9 mouse cellular contexts compared by ENCODE assay signal in genomic region chr12:104471351-104472217, GRCm38 (mm10). TPM values are rescaled to one million over a fixed set of nuclear protein-coding genes. Genes with fewer than 3 reads are reported as not detected.
DNase-seq lines count a peak whose midpoint lies in the region; ATAC-seq and TF ChIP-seq lines count a peak whose summit lies in the region.
"Had no signal": no experiment of that assay in that cellular context is flagged by ENCODE, and none has a peak within 500 bp of the region (broad histone marks: within the 10 kb centered on the region; RNA-seq: fewer than 3 reads in every experiment).

No protein-coding gene starts in this region.

- no peaks in the 10 kb centered on the region for H3K36me3 ChIP-seq in embryonic facial prominence, embryonic 13.5 days
- no peaks in the 10 kb centered on the region for H3K36me3 ChIP-seq in intestine, embryonic 14.5 days (ENCODE audit: control insufficient read depth, insufficient read depth, low read length)

- DNase-seq in lung, adult 2 months: peak; percentile 3
- no peak for DNase-seq in lung, postnatal 10 days
- DNase-seq in intestine, embryonic 14.5 days (ENCODE audit: low spot score): peak; percentile 79
- peak; percentile 78 for DNase-seq in neural tube, embryonic 10.5 days (ENCODE audit: extremely low spot score, low spot score)
- no peak for DNase-seq in spleen, postnatal 36 days (ENCODE audit: low spot score in 2 of 2)
- no peak for DNase-seq in urinary bladder, postnatal 14 days (ENCODE audit: low spot score)

- no peaks in the 10 kb centered on the region for H3K4me1 ChIP-seq in lung, adult 2 months (ENCODE audit: control insufficient read depth, insufficient read depth, low read length)
- peaks cover 49% of the 10 kb centered on the region for H3K4me1 ChIP-seq in embryonic facial prominence, embryonic 13.5 days
- H3K4me1 ChIP-seq in intestine, embryonic 14.5 days (replicated peaks; ENCODE audit: control insufficient read depth, insufficient read depth, low read length): peaks cover 9% of the 10 kb centered on the region

- peak overlapping the region; percentile 91 for H3K9ac ChIP-seq in embryonic facial prominence, embryonic 13.5 days
- H3K9ac ChIP-seq in intestine, embryonic 14.5 days (ENCODE audit: low read length): no peak overlapping the region

- 4% methylated on average over 57 of the region's 57 CpGs for WGBS in lung, adult 2 months
- 1% methylated on average over 57 of the region's 57 CpGs for WGBS in embryonic facial prominence, embryonic 13.5 days
- 3% methylated on average over 57 of the region's 57 CpGs for WGBS in intestine, embryonic 14.5 days

- H3K27ac ChIP-seq in embryonic facial prominence, embryonic 13.5 days: peak overlapping the region; percentile 92
- no peak overlapping the region for H3K27ac ChIP-seq in intestine, embryonic 14.5 days (ENCODE audit: low read depth)

- peak overlapping the region; percentile 89 for H3K4me2 ChIP-seq in embryonic facial prominence, embryonic 13.5 days
- H3K4me2 ChIP-seq in intestine, embryonic 14.5 days (ENCODE audit: low read length): peak overlapping the region; percentile 91

- H3K27me3 ChIP-seq in embryonic facial prominence, embryonic 13.5 days: peaks cover 77% of the 10 kb centered on the region
- H3K27me3 ChIP-seq in intestine, embryonic 14.5 days (replicated peaks; ENCODE audit: control insufficient read depth, insufficient read depth, low read length): peaks cover 72% of the 10 kb centered on the region

- TF ChIP-seq CTCF in lung, adult 2 months (IDR thresholded peaks at IDR 0.05; ENCODE audit: insufficient read depth, low read length): no peak

- no peak for TF ChIP-seq POLR2A in lung, adult 2 months (IDR thresholded peaks at IDR 0.05; ENCODE audit: borderline replicate concordance, extremely low read depth, low read depth, low read length)

- H3K4me3 ChIP-seq in lung, adult 2 months (replicated peaks; ENCODE audit: extremely low read depth, low read depth, low read length): no peak overlapping the region
- peak overlapping the region; percentile 71 for H3K4me3 ChIP-seq in embryonic facial prominence, embryonic 13.5 days
- peak overlapping the region; percentile 51 for H3K4me3 ChIP-seq in intestine, embryonic 14.5 days (ENCODE audit: low read depth, low read length)

- no peaks in the 10 kb centered on the region for H3K9me3 ChIP-seq in embryonic facial prominence, embryonic 13.5 days
- no peaks in the 10 kb centered on the region for H3K9me3 ChIP-seq in intestine, embryonic 14.5 days (ENCODE audit: control insufficient read depth, low read length)

- no peak for ATAC-seq in embryonic facial prominence, embryonic 13.5 days (ENCODE audit: insufficient number of reproducible peaks, insufficient read depth, low FRiP score, low TSS enrichment, low read depth)
- ATAC-seq in intestine, embryonic 14.5 days (replicated peaks; ENCODE audit: low FRiP score, low TSS enrichment, low read depth): no peak
- no peak for ATAC-seq in erythroid progenitor cell, adult 5-6 weeks (replicated peaks; ENCODE audit: low FRiP score, poor library complexity, severe bottlenecking)

RNA-seq across cellular contexts. Expression of gene Gsc, which starts 1.5 kb away (rescaled TPM):
- 0.08 and 0.95 TPM in 2 replicates for polyA plus RNA-seq in lung, adult 2 months (2012; rRNA removed)
- polyA plus RNA-seq in embryonic facial prominence, embryonic 13.5 days (2015; fragmentation: Nextera tagmentation; extraction: Ambion mirVana): 19.0 and 22.0 TPM in 2 replicates
- 0.38 TPM in 1 of 2 replicates, not detected in the other for polyA plus RNA-seq in intestine, embryonic 14.5 days (2014; fragmentation: Nextera tagmentation; extraction: Ambion mirVana)
- not detected in 2 replicates for total RNA-seq in erythroid progenitor cell, adult 5-6 weeks (2015; ENCODE audit: low replicate concordance)
- total RNA-seq in erythroid progenitor cell, adult 5-6 weeks (2017; ENCODE audit: low replicate concordance): not detected in 2 replicates
- total RNA-seq: left cerebral cortex, adult 8-10 months had no signal

Comparison
In these comparisons a context has a peak if more than half of its experiments do, and no peak if none do; other contexts are left out.
1. DNase-seq: peak in lung, adult 2 months (single experiment), intestine, embryonic 14.5 days (single experiment) and neural tube, embryonic 10.5 days (single experiment); none in lung, postnatal 10 days (single experiment), spleen, postnatal 36 days (0 of 2) and urinary bladder, postnatal 14 days (single experiment).
2. RNA of gene Gsc, which starts 1.5 kb away (polyA plus RNA-seq): 19.0 to 22.0 TPM in embryonic facial prominence, embryonic 13.5 days; 0.38 TPM in intestine, embryonic 14.5 days and 0.08 to 0.95 TPM in lung, adult 2 months; every median in the first group is over 10 times any median in the second.